Mouse (Mus musculus): ENCODE results near the gene Smim17. TPM values are rescaled to one million over a fixed set of nuclear protein-coding genes. Genes with fewer than 3 reads are reported as not detected.
"Not testable (repeated sequence)": the region's sequence is repeated elsewhere in the genome, so short reads cannot be mapped to it uniquely, and the experiment has no call there.

The Smim17 gene
- polyA plus RNA-seq, 1 experiment from 2014 or later: not detected

- ATAC-seq: peak; percentile 88
- Histone ChIP-seq H3K9ac (replicated peaks) (peak overlapping the region; percentile 49; the same call in 1 of the 2 replicates), H3K27ac (ENCODE audit: low read depth) (peak overlapping the region; percentile 44), H3K9me3 (ENCODE audit: low read length) (no peaks in the 10 kb centered on the region), H3K4me3 (ENCODE audit: low read depth, low read length) (peak overlapping the region; percentile 58), H3K36me3 (replicated peaks; ENCODE audit: insufficient read depth, low read length) (no peaks in the 10 kb centered on the region), H3K4me1 (ENCODE audit: insufficient read depth) (peaks cover 15% of the 10 kb centered on the region), H3K27me3 (ENCODE audit: insufficient read depth, low read length) (no peaks in the 10 kb centered on the region), H3K4me2 (ENCODE audit: low read depth, low read length) (peak overlapping the region; percentile 77)
- 2% methylated on average over 37 of the region's 38 CpGs for WGBS (ENCODE audit: insufficient replicate concordance)
- DNase-seq: peak; percentile 98
- TF ChIP-seq EP300 (IDR thresholded peaks at IDR 0.05; ENCODE audit: low read depth): no peak
- TF ChIP-seq CTCF (IDR thresholded peaks at IDR 0.05; ENCODE audit: low read depth): no peak
Observed at GRCm38 (mm10) chr7:6362268-6363046, 36.1 kb upstream of the Smim17 start.

DNA sequence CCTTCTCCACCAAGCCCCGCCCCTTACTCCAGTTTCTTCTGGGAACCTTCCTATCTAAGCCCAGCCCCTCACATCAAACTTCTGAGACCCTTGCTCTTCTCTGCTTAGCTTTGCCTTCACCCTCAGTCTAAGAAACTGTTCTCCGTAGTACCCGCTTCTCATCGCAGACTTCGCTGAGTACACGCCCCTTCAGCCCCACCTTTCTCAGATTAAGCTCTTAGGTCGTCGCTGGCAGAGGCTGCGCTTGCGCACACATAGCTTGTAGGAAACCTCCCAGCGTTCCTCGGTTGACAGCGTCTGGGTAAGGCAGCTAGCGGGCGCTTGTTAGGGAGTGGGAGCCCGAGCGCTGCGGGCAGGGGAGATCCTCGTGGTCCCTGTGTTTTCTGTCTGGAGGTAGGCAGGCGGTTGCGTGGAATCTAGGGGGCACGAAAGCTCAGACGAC, 35.4 kb upstream of the Smim17 start, which contains the start of gene Zfp78:
TSS of gene Zfp78 (plus strand) at position 234 of the 442 bp plus-strand sequence.
- Histone ChIP-seq H3K9me3 (ENCODE audit: low read length) (no peaks in the 10 kb centered on the region), H3K27me3 (ENCODE audit: insufficient read depth, low read length) (no peaks in the 10 kb centered on the region), H3K4me3 (ENCODE audit: low read depth, low read length) (peak within 1 kb of the TSS; percentile 58), H3K9ac (replicated peaks) (peak within 1 kb of the TSS; percentile 57), H3K36me3 (replicated peaks; ENCODE audit: insufficient read depth, low read length) (no peaks in the 10 kb centered on the region), H3K27ac (ENCODE audit: low read depth) (peak within 1 kb of the TSS; percentile 44), H3K4me1 (ENCODE audit: insufficient read depth) (peaks cover 15% of the 10 kb centered on the region), H3K4me2 (ENCODE audit: low read depth, low read length) (peak within 1 kb of the TSS; percentile 77)
- WGBS (ENCODE audit: insufficient replicate concordance): under 1% methylated on average over 23 of the region's 23 CpGs
- peak; percentile 66 for ATAC-seq
- DNase-seq: no peak
- TF ChIP-seq CTCF (IDR thresholded peaks at IDR 0.05; ENCODE audit: low read depth): peak; percentile 38
- TF ChIP-seq EP300 (IDR thresholded peaks at IDR 0.05; ENCODE audit: low read depth): no peak

DNA sequence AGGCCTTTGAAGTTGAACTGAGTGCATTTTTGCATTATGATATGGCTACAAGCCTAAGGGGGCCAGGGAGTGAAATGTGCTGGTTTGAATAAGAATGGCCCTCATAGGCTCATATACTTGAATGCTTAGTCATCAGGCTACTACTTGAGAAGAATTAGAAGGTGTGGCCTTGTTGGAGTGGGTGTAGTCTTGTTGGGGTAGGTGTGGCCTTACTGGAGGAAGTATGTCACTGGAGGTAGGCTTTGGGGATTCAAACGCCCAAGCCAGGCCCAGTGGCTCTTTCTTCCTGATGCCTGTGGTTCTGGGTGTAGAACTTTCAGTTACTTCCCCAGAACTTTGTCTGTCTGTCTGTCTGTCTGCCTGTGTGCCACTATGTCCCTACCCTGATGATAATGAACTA, 33.8 kb upstream of the Smim17 start:
- H3K27ac ChIP-seq (ENCODE audit: low read depth): no peak overlapping the region
- H3K4me2 ChIP-seq (ENCODE audit: low read depth, low read length): no peak overlapping the region
- no peak overlapping the region for H3K9ac ChIP-seq (replicated peaks)
- H3K4me3 ChIP-seq (ENCODE audit: low read depth, low read length): no peak overlapping the region
- WGBS (ENCODE audit: insufficient replicate concordance): 67% methylated on average over 1 of the region's 1 CpGs
- ATAC-seq: no peak
- peaks cover 15% of the 10 kb centered on the region for H3K4me1 ChIP-seq (ENCODE audit: insufficient read depth)
- H3K27me3 ChIP-seq (ENCODE audit: insufficient read depth, low read length): no peaks in the 10 kb centered on the region
- no peaks in the 10 kb centered on the region for H3K9me3 ChIP-seq (ENCODE audit: low read length)
- H3K36me3 ChIP-seq (replicated peaks; ENCODE audit: insufficient read depth, low read length): no peaks in the 10 kb centered on the region
- DNase-seq: no peak
- TF ChIP-seq EP300 (IDR thresholded peaks at IDR 0.05; ENCODE audit: low read depth) (no peak), CTCF (IDR thresholded peaks at IDR 0.05; ENCODE audit: low read depth) (no peak)

GRCm38 (mm10) chr7:6367185-6367584, 31.3 kb upstream of the Smim17 start:
- Histone ChIP-seq H3K9me3 (ENCODE audit: low read length) (no peaks in the 10 kb centered on the region), H3K27me3 (ENCODE audit: insufficient read depth, low read length) (no peaks in the 10 kb centered on the region), H3K4me3 (ENCODE audit: low read depth, low read length) (no peak overlapping the region), H3K9ac (replicated peaks) (no peak overlapping the region), H3K36me3 (replicated peaks; ENCODE audit: insufficient read depth, low read length) (0 out of 2 replicates have a peak, but pooled peaks cover 1% of the 10 kb centered on the region), H3K4me1 (ENCODE audit: insufficient read depth) (peaks cover 12% of the 10 kb centered on the region), H3K27ac (ENCODE audit: low read depth) (0 out of 2 replicates have a peak overlapping the region, but pooled peaks have one; percentile 44), H3K4me2 (ENCODE audit: low read depth, low read length) (no peak overlapping the region)
- DNase-seq: no peak
- ATAC-seq: peak; percentile 2; the same call in 1 of the 2 replicates
- WGBS (ENCODE audit: insufficient replicate concordance): 49% methylated on average over 5 of the region's 5 CpGs
- TF ChIP-seq CTCF (IDR thresholded peaks at IDR 0.05; ENCODE audit: low read depth): no peak
- TF ChIP-seq EP300 (IDR thresholded peaks at IDR 0.05; ENCODE audit: low read depth): peak; percentile 65; the same call in 1 of the 2 replicates

GRCm38 (mm10) chr7:6368146-6368545, 30.4 kb upstream of the Smim17 start:
- not testable (repeated sequence) for H3K9ac ChIP-seq (replicated peaks); H3K4me2 ChIP-seq (ENCODE audit: low read depth, low read length); H3K4me3 ChIP-seq (ENCODE audit: low read depth, low read length); H3K27ac ChIP-seq (ENCODE audit: low read depth); H3K36me3 ChIP-seq (replicated peaks; ENCODE audit: insufficient read depth, low read length); DNase-seq; ATAC-seq; H3K9me3 ChIP-seq (ENCODE audit: low read length); H3K27me3 ChIP-seq (ENCODE audit: insufficient read depth, low read length)
- WGBS (ENCODE audit: insufficient replicate concordance): 84% methylated on average over 5 of the region's 5 CpGs
- peaks cover 12% of the 10 kb centered on the region for H3K4me1 ChIP-seq (ENCODE audit: insufficient read depth)

DNA sequence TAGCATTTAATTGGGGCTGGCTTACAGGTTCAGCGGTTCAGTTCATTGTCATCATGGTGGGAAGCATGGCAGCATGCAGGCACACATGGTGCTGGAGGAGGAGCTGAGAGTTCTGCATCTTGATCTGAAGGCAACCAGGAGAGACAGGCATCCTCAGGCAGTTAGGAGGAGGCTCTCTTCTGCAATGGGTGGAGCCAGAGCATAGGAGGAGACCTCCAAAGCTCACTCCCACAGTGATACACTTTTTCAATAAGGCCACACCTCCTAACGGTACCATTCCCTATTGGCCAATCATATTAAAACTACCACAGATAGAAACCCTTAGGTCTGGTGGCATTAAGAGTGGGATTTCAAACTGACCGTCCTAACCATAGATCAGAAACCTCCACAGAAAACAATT, 29.1 kb upstream of the Smim17 start:
- 82% methylated on average over 3 of the region's 3 CpGs for WGBS (ENCODE audit: insufficient replicate concordance)
- no peaks in the 10 kb centered on the region for H3K9me3 ChIP-seq (ENCODE audit: low read length)
- no peak overlapping the region for H3K27ac ChIP-seq (ENCODE audit: low read depth)
- H3K4me3 ChIP-seq (ENCODE audit: low read depth, low read length): no peak overlapping the region
- H3K27me3 ChIP-seq (ENCODE audit: insufficient read depth, low read length): no peaks in the 10 kb centered on the region
- TF ChIP-seq EP300 (IDR thresholded peaks at IDR 0.05; ENCODE audit: low read depth) (no peak), CTCF (IDR thresholded peaks at IDR 0.05; ENCODE audit: low read depth) (no peak)
- peaks cover 5% of the 10 kb centered on the region; the same call in 1 of the 2 replicates for H3K4me1 ChIP-seq (ENCODE audit: insufficient read depth)
- no peak for ATAC-seq
- H3K4me2 ChIP-seq (ENCODE audit: low read depth, low read length): no peak overlapping the region
- H3K9ac ChIP-seq (replicated peaks): no peak overlapping the region
- H3K36me3 ChIP-seq (replicated peaks; ENCODE audit: insufficient read depth, low read length): 0 out of 2 replicates have a peak, but pooled peaks cover 2% of the 10 kb centered on the region
- no peak for DNase-seq

Data from liver, postnatal 0 days (tissue).